Mouse (Mus musculus) spleen, embryonic (tissue): ENCODE data around the gene Lrrc42.

Experiments used
- CTCF ChIA-PET: fragments of 350-600 bp; sonication (Branson Sonifier 250); formaldehyde crosslinking; loops from one replicate; lab custom pipeline; 2022; lab: Charles Lee

Gene Lrrc42

DNA sequence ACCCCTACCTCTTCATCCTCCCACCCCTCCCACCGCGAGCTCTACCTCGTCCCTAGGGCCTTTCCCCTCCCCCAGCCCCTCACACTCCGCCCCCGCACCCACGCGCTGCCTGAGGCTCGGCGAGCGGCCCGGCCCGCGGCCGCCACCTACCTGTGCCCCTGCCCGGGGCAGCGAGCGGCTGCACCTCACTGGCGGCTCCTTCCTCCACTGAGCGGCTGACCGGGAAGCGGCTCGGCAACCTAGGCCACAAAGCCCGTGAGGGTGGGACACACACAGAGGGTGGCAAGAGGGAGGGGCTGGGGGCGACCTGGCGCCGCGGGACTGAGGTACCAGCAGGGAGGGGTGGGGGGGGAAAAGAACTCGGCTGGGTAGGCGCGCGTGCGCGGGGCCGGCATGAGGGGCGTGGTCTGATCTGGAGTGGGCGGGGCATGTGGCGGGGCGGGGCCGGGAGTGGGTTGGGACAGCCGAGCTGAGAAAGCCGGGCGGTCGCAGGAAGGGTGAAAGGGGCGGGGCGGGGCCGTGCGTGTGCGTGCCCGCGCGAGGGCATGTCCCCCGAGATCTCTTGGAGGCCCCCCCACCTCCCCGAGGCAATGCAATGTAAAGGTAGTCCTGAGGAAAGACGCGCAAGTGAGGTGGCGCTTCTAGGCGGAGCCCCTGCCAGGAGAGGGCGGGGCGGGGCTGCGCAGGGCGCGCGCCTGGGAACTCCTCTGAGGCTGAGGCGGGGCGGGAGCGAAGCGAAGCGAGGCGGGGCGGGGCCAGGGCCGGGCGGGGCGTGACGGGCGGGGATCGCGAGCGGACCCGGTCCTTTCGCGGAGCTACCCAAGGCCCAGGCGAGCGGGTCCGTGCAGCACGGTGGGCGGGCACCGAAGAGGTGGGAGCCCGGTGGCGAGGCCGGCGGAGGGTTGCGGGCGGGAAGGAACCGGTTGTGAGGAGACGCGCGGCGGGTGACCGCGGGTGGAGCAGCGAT is at the start of gene Lrrc42, which contains the start of gene Hspb11:
Gene Lrrc42 (minus strand): TSS at position 408 of the 967 bp plus-strand sequence.
Gene Hspb11 (plus strand): TSS at position 469 of the 967 bp plus-strand sequence.
- CTCF ChIA-PET, result interaction anchor here (0.7 kb wide), 1 partner anchor 1808 kb away, joined by 5 read pairs; no protein-coding TSS in a partner anchor

DNA sequence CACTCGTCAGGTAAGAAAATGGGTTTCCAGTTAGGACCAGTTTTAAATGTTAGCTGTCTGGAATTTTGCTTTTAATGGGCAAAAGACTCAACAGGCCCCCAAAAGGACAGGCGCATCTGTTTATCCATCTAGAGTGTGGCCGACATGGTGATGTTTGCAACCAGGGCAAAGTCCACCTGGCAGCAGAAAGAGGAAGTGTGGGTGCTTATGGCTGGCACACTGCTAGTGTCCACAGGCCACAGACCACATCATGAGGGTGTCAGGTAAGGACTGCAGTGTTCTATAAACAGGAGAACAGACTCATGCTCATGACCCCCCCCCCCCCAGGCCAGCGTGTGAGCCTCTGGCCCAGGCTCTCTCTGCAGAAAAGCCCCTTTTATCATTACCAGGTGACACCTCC is 49.5 kb upstream of the Lrrc42 start:
- CTCF ChIA-PET, result no interaction called here

DNA sequence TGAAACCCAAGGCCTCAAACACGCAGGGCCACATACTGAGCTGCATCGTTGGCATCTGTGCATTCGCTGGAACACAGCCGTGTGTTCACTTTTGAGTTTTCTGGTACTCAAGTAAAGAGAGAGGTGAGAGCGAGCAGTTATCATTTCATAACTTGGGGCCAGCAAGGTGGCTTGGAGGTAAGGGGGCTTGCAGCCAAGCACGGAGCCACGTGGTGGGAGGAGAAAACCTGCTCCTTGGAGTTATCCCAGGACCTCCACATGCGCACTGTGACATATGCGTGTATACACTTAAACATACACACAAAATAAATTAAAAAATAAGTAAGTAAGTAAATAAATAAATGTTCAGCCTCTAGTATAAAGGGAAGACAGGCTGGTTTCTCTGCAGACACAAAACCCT is 48.9 kb upstream of the Lrrc42 start:
- CTCF ChIA-PET, result no interaction called here

DNA sequence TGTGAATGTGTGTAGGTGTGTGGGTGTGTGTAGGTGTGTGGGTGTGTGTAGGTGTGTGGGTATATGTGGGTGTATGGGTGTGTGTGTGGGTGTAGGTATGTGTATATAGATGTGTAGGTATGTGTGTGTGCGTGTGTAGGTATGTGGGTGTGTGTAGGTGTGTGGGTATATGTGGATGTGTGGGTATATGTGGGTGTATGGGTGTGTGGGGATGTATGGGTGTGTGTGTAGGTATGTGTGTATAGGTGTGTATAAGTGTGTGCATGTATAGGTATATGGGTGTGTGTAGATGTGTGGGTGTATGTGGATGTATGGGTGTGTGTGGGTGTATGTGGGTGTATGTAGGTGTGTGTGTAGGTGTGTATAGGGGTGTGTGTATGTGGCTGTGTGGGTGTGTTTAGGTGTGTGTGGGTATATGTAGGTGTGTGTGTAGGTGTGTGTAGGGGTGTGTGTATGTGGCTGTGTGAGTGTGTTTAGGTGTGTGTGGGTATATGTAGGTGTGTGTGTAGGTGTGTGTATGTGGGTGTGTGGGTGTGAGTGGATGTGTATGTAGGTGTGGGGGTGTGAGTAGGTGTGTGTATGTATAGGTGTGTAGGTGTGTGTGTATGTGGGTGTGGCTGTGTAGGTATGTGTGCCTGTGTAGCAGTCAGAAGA is 47.7 kb upstream of the Lrrc42 start:
- CTCF ChIA-PET, result no interaction called here

DNA sequence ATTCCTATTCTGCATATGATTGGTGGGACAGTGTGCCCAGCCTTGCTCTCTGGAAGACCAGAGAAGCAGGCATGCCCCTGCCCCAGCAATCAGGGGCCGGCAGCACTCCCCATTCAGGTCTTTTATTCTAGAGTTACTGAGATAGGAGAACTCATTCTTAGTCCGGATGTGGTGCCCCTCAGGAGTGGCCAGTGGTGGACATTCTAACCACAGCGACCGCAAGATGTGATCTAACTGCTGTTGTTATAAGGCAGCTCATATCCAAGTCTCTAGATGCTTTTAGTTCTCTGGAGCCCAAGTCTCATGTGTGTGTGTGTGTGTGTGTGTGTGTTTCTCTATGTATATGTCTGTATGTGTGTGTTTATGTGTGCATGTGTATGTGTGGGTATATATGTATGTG is 47.0 kb upstream of the Lrrc42 start:
- CTCF ChIA-PET, result no interaction called here

DNA sequence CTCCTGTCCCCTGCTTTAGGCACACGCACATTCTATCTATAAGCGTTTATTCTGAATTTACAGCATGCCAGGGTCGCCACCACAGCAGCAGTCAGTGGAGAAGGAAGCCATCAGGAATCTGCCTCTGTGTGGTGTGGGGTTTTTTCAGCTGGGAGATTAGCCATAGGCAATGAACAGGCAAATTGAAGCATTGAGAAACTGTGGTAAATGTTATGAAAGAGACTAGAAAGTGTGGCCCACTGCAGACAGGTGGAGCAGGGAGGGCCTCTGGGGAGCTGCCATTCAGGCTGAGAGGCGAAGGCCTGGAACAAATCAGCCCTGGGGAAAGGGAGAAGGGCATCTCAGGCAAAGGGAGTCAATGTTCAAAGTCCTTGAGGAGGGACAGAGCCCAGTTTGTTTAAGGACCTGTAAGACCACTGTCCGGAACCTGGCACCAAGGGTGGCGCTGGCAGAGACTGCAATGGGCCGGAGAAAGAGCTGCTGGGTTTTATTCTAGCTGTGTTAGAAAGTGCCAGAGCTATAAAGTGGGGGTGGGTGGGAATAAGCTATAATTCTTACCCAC is 46.5 kb upstream of the Lrrc42 start:
- CTCF ChIA-PET, result no interaction called here

DNA sequence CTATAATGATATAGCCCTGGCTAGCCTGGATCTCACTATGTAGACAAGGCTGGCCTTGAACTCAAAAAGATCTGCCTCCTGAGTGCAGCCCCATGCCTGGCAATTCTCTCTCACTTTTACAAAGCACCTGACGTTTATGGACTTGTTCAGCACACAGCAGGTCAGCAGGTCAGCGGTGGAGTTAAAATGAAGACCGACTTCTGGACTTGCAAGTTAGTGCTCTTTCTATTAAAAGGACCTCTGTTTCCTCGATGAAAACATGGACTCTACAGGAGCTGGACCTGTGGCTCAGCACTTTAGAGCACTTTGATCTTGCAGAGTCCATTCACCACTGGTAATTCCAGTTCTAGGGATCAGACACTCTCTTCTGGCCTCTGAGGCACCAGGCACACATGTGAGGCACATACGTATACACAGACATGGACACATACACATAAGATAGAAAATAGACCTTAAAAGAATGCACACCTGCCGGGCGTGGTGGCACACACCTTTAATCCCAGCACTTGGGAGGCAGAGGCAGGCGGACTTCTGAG is 44.8 kb upstream of the Lrrc42 start:
- CTCF ChIA-PET, result interaction anchor here (0.6 kb wide), 1 partner anchor 49 kb away, joined by 5 read pairs; no protein-coding TSS in a partner anchor

DNA sequence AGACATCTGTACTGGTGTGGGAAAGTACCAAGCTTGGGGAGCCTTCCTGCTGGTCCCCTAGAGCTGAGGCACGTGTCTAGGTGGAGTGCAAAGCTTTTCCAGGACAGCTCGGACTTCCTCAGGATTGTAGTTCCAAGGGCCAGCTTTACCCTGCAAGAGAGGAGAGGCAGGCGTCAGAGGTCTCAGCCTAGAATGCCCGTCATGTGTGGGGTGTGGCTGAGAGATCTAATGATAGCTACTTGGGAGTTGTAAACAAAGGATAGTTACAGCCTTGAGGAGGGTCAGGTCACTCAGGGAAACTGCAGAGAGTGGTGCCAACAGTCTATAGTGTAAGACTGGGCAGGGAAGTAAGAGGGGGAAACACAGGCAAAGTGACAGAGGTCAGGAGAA is 38.9 kb upstream of the Lrrc42 start:
- CTCF ChIA-PET, result no interaction called here

DNA sequence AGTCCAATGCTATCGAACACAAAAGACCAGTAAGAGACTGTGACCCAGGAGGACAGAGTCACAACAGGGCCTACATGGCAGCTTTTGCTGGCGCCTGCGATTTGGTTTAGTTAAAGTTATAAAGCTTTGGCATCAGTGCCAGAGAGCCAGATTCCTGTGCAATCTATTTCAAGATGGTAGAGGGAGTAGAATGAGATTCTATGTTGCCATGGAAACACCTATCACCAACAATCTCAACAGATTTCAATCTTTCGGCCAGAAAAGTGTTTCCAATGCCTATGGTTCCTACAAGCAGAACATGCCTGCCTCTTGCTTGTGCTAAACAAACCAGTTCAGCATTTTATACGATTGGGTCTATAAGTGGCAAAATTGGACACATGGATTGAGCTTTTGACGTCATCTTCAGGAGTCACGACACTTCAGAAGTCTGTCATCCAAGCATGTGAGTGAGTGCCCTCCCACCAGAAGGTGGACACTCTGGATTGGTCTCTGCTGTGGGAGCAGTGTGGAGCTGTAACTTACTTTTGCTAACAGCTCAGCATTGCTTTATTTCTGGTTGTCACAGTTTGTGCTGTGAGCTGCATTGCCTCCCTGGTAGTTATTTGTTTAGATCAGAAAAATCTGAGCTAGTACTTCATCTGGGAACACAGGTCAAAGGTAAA is 38.4 kb upstream of the Lrrc42 start:
- CTCF ChIA-PET, result no interaction called here

DNA sequence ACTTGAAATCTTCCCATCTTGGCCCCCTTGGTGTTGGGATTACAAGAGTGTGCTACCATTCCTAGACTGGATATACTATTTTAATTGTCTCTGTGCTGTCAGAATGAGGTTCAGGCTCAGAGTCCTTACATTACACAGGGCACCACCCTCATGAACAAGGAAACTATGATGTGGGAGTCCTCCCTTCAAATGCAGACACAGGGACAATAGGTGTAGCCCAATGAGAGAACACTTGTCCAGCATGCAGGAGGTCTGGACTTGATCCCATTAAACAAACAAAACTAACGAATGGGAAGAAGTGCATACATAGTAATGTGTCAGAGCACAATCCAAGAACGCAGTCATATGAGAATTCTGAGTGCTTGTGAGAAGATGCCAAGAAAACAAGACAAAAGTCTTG is 34.2 kb upstream of the Lrrc42 start:
- CTCF ChIA-PET, result no interaction called here

DNA sequence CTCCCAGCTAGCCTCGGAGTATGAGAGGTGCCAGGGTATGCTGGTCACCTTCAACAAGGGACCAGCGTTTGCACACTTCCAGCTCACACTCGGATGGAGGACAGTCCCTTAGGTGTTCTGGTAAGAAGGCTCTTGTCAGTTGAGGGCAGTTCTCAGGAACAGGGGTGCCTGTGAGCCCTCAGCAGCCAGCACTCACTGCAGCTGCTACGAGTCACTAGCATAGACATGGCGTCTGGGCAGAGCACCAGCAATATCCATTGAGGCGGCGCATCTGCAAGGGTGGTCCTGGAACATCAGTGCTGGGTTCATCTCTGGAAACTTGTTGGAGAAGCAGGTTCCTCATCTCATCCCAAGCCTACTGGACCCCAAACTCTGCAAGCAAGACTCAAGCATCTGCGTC is 33.1 kb upstream of the Lrrc42 start:
- CTCF ChIA-PET, result no interaction called here

DNA sequence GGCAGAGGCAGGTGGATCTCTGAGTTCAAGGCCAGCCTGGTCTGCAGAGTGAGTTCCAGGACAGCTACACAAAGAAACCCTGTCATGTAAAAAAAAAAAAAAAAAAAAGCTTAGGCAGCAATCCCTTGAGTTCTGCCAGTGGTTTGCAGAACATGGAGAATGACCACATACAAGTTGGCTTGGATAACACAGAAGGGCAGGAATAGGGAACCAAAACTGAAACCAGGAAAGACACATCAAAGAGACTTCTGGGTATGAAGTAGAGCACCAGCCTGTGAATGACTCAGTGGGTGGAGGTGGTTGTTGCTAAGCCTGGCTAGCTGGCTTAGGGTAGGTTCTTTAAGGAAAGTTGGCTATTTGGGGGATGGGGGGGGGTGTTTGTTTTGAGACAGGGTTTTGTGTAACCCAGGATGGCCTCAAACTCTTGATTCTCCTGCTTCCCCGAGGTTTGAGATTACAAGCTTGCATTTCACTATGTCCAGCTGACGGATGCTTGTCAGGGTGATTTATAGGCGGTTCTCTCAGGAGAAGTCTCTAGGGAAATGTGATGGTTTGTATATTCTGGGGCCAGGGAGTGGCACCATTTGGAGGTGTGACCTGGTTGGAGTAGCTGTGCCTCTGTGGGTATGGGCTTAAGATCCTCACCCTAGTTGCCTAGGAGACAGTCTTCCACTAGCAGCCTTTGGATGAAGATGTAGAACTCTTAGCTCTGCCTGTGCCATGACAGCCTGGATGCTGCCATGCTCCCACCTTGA is 32.3 kb upstream of the Lrrc42 start:
- CTCF ChIA-PET, result interaction anchor here (0.7 kb wide), 1 partner anchor 67 kb away, joined by 10 read pairs; no protein-coding TSS in a partner anchor

DNA sequence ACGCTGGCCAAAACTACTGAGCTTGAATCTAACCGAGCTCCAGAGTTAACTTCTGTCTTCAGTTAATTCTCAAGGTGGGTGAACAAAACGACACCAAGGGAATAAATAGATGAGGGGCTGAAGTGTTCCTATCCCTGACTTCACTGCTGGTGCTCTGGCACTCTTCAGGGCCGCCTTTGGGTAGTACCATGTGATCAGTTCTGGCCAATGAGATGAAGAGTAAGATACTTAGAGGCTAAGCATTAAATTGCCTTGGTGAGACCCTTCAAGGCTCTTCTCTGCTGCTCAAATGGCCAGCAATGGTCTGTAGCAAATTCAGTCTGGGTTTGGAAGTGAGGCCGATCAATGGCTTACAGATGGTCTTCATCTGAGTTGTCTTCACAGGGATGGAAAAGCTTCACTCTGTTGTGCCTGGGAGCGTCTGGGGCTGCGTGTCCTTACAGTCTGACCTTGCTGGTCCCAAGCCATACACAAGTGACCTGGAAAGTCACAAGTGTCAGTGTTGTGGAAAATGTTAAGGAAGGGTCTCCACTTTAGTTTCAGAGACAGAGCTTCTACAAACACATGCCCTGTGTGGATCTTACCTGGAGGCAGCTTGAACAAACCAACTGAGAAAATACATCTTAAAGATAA is 27.6 kb upstream of the Lrrc42 start:
- CTCF ChIA-PET, result no interaction called here

DNA sequence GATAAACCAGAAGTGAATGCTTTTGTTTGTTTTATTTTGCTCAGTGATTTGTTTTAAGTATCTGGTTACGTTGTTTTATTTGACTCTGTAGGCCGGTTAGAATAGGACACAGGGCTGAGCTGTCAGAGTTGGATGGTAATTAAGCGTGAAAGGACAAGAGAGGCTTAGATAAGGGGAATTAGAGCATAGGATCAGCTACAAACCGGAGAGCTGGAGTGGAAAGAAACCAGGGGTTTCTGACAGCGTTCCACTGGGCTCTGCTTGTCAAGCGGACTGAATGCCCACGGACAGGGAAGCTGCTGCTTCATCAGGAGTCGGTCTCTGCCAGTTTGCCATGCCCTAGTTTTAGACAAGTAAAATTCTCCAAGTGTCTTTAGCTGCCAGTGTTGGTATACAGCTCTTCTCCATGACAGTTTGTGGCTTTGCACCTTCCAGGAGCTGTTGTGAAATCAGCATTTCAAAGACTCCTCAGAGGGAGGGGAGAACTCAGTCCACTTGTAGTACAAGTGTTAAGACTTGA is 24.9 kb upstream of the Lrrc42 start:
- CTCF ChIA-PET, result no interaction called here

DNA sequence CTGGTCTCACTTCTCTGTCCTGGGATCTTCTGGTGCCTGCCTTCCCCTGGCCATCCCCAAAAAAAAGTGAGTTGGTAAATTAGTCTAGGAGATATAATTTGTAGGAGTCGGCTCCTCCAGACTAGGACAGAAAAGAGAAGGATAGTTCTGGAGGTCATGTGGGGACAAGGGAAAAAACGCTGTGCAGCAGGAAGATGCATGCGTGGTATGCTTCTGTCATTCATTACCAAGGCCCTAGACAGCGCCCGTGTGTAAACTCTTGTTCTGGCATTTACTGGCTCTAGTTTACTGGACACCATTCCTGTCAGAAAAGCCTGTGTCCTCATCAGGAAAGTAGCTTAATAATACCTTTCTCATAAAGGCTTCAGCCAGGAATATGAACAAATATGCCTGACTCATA is 21.2 kb upstream of the Lrrc42 start:
- CTCF ChIA-PET, result no interaction called here

DNA sequence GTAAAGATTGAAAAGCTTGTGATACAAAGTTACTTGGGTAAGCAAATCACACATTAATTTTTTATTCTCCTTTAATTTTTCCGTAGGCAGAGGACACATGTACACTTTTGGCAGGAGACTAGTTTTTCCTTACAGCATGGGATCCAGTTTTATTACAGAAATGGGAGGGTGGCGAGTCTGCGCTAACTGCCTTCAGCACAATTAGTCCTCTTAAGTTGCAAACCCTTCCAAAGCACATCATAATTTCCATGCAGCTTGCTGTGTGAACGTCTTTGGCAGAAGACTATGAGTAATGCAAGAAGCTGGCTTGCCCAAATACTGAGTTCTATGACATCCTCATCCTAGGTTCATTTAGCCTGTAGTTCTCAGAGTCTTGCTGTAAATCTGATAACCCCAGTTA is 20.4 kb upstream of the Lrrc42 start:
- CTCF ChIA-PET, result no interaction called here

DNA sequence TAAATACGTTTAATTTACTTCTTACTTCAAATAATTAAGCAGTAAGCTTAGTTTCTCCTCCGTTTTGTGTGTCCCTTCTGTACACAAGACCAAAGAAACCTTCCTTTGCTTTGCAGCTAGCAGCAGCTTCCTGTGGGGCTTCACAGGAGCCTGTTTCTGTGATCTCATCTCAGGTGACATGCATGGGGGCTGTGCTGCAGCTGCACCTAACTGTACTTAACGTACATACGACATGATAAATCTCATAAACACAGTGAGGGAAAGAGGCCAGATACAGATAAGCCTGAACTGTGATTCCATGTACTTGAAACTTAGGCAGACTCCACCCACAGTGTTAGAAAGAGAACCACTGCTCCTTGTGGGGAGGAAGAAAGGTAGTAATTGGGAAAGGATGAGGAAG is 6.7 kb upstream of the Lrrc42 start:
- CTCF ChIA-PET, result interaction anchor here (0.6 kb wide), 1 partner anchor 552 kb away, joined by 3 read pairs; no protein-coding TSS in a partner anchor

DNA sequence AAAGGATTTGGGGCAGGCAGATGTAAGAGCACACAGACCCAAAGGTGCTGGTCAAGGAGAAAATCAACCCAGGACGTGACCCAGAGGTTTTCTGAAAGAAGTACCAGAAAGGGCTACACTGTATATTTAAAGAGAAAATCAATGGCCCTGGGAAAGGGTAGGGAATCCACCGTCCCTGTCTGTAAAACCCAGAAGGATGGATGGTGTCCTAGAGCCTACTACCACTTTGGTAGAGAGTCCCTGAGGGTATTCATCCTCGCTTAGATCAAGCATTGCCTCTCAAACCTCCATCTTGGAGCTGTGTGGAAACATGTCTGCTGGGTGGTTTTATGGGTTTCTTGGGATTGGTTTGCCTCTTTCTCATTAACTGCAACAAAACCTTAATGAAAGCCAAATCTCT is 1.1 kb upstream of the Lrrc42 start:
- CTCF ChIA-PET, result no interaction called here

DNA sequence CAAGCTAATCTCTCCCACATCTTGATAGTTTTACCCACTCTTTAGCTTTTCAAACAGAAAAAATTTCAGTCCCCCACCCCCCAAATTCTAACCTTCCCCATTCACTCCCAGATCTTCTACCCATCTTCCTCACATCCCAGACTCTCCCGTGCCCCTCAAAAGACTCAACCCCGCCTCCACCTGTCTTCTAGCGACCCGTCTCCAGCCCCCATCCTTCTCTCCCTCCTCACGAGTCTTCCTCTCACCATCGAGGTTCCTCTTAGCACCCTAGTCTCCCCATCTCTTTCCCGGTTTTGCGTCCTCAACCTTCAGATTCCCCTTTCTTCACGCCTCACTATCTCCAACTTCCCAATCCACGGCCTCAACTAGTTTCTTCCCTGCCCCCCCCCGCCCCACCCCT is 810 bp downstream of the Lrrc42 start:
- CTCF ChIA-PET, result interaction anchor here (0.7 kb wide), 2 partner anchors 201 to 1809 kb away, joined by 5 to 6 read pairs; no protein-coding TSS in a partner anchor

DNA sequence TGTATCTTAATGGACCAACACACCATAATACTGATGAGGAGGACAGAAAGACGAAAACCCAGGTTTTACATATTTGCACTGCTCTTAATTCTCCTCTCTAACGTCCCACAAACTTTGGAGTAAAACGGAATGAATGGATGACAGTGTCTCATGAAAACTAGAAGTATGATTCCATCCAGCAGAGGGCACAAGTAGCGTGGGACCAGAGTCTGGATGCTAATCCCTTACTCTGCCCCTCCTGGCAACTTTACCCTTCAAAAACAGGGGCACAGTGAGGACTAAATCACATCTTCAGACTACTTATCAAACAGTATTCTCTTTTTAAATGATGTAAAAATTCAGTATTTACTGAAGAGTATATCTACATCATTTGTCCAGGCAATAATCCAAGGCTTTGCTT is 2.8 kb downstream of the Lrrc42 start:
- CTCF ChIA-PET, result interaction anchor here (0.7 kb wide), 2 partner anchors 517 to 915 kb away, joined by 3 to 6 read pairs; no protein-coding TSS in a partner anchor
